Mouse (Mus musculus) MEL (cell line): ENCODE data around the gene Rdh1.

Experiments
- CTCF ChIP-seq, 3 experiments: IDR thresholded peaks in 2 of 3; conservative IDR thresholded peaks in 1 of 3; 2 replicates each; pipeline ENCODE4 v1.5.1; 2011 to 2012; ENCODE audit warnings: low read length in 3 of 3, low read depth in 2 of 3, mild to moderate bottlenecking in 2 of 3, improper control_type of control experiment in 1 of 3, inconsistent platforms in 1 of 3, mixed read lengths in 1 of 3, moderate library complexity in 1 of 3; ENCODE audit not compliant: control insufficient read depth in 1 of 3, insufficient read depth in 1 of 3, poor library complexity in 1 of 3, severe bottlenecking in 1 of 3
- ELF1 ChIP-seq: IDR thresholded peaks from 2 replicates; pipeline ENCODE4 v1.6.1; 2014; ENCODE audit warnings: low read depth, mild to moderate bottlenecking, inconsistent platforms, low read length, improper control_type of control experiment, moderate library complexity
- EP300 ChIP-seq, 2 experiments: IDR thresholded peaks; 2 replicates each; pipeline ENCODE4 v1.6.1; 2011; ENCODE audit warnings: improper control_type of control experiment in 2 of 2, low read length in 2 of 2, low read depth in 1 of 2, mild to moderate bottlenecking in 1 of 2
- ETS1 ChIP-seq: IDR thresholded peaks from 2 replicates; pipeline ENCODE4 v1.6.1; 2012; ENCODE audit warnings: low read depth, mild to moderate bottlenecking, inconsistent platforms, low read length, improper control_type of control experiment, moderate library complexity
- MAFK ChIP-seq: IDR thresholded peaks from 2 replicates; pipeline ENCODE4 v1.6.1; 2011; ENCODE audit warnings: low read depth, mild to moderate bottlenecking, low read length, improper control_type of control experiment, borderline replicate concordance
- MAX ChIP-seq: IDR thresholded peaks from 2 replicates; pipeline ENCODE4 v1.6.1; 2011; ENCODE audit warnings: low read length, improper control_type of control experiment
- MXI1 ChIP-seq: IDR thresholded peaks from 2 replicates; pipeline ENCODE4 v1.6.1; 2011; ENCODE audit warnings: mild to moderate bottlenecking, low read depth, low read length, improper control_type of control experiment
- MYC ChIP-seq: IDR thresholded peaks from 2 replicates; pipeline ENCODE4 v1.6.1; 2011; ENCODE audit warnings: low read depth, mild to moderate bottlenecking, low read length, improper control_type of control experiment, moderate library complexity
- NELFE ChIP-seq: IDR thresholded peaks from 2 replicates; pipeline ENCODE4 v1.6.1; 2011; ENCODE audit warnings: low read depth, low read length, improper control_type of control experiment
- POLR2A ChIP-seq, 2 experiments: IDR thresholded peaks; 2 replicates each; pipeline ENCODE4 v1.6.1; 2011 to 2012; ENCODE audit warnings: low read length in 2 of 2, mild to moderate bottlenecking in 2 of 2, control low read depth in 1 of 2, improper control_type of control experiment in 1 of 2, low read depth in 1 of 2, moderate library complexity in 1 of 2; ENCODE audit not compliant: control insufficient read depth in 1 of 2, insufficient read depth in 1 of 2, poor library complexity in 1 of 2
- POLR2AphosphoS2 ChIP-seq: IDR thresholded peaks from 2 replicates; pipeline ENCODE4 v1.6.1; 2011; ENCODE audit warnings: low read length, improper control_type of control experiment
- RCOR1 ChIP-seq: IDR thresholded peaks from 2 replicates; pipeline ENCODE4 v1.6.1; 2012; ENCODE audit warnings: low read depth, mild to moderate bottlenecking, inconsistent platforms, low read length, improper control_type of control experiment
- USF1 ChIP-seq: IDR thresholded peaks from 2 replicates; pipeline ENCODE4 v1.6.1; 2014; ENCODE audit warnings: low read depth, mild to moderate bottlenecking, inconsistent platforms, low read length, improper control_type of control experiment, moderate library complexity
- ZNF384 ChIP-seq: IDR thresholded peaks from 2 replicates; pipeline ENCODE4 v1.6.1; 2012; ENCODE audit warnings: low read depth, mild to moderate bottlenecking, inconsistent platforms, low read length, improper control_type of control experiment

- TF ChIP-seq CTCF (IDR thresholded peaks at IDR 0.05 in 2 of 3, conservative IDR thresholded peaks at IDR 0.05 in 1 of 3; ENCODE audit: control insufficient read depth in 1 of 3, insufficient read depth in 1 of 3, low read depth in 2 of 3, low read length in 3 of 3, poor library complexity in 1 of 3, severe bottlenecking in 1 of 3) (no peak), NELFE (no peak), EP300 (IDR thresholded peaks at IDR 0.05; ENCODE audit: low read depth in 1 of 2, low read length in 2 of 2) (no peak), MAX (no peak), USF1 (no peak), ELF1 (no peak), POLR2A (IDR thresholded peaks at IDR 0.05; ENCODE audit: control insufficient read depth in 1 of 2, insufficient read depth in 1 of 2, low read depth in 1 of 2, low read length in 2 of 2, poor library complexity in 1 of 2) (no peak), ETS1 (no peak), MAFK (no peak), RCOR1 (no peak), ZNF384 (no peak), MXI1 (no peak), POLR2AphosphoS2 (no peak), MYC (no peak)
These were observed 16.5 kb downstream of the Rdh1 start, which contains the start of gene Rdh9 for GRCm38 (mm10) chr10:127776011-127776410.
